Mouse (Mus musculus) heart, embryonic 15.5 days (tissue): ENCODE results near the gene Plxdc2. TPM values are rescaled to one million over a fixed set of nuclear protein-coding genes. Genes with fewer than 3 reads are reported as not detected.

Source experiments
- ATAC-seq: fragments of 200-750 bp; cut with Nextera tagmentation; replicated peaks from 2 replicates; pipeline ENCODE4 v1.8.0; 2017; ENCODE audit warnings: low read depth, moderate TSS enrichment; ENCODE audit not compliant: insufficient number of reproducible peaks, insufficient read depth, low FRiP score
- H3K27ac ChIP-seq: fragments of 300-500 bp; sonication (generic); 2 replicates; pipeline ENCODE4 v1.5.1; 2015; ENCODE audit warnings: mild to moderate bottlenecking, inconsistent platforms
- H3K27me3 ChIP-seq: fragments of 300-500 bp; sonication (generic); 2 replicates; pipeline ENCODE4 v1.6.1; 2015; ENCODE audit warnings: inconsistent platforms
- H3K36me3 ChIP-seq: fragments of 300-500 bp; sonication (generic); 2 replicates; pipeline ENCODE4 v1.6.1; 2015; ENCODE audit warnings: mild to moderate bottlenecking, inconsistent platforms
- H3K4me1 ChIP-seq: fragments of 300-500 bp; sonication (generic); replicated peaks from 2 replicates; pipeline ENCODE4 v1.6.1; 2015; ENCODE audit warnings: inconsistent platforms
- H3K4me2 ChIP-seq: fragments of 300-500 bp; sonication (generic); 2 replicates; pipeline ENCODE4 v1.6.1; 2015; ENCODE audit warnings: inconsistent platforms, mild to moderate bottlenecking, moderate library complexity
- H3K4me3 ChIP-seq: fragments of 300-500 bp; sonication (generic); 2 replicates; pipeline ENCODE4 v1.5.1; 2015; ENCODE audit warnings: mild to moderate bottlenecking, inconsistent platforms
- H3K9ac ChIP-seq: fragments of 300-500 bp; sonication (generic); 2 replicates; pipeline ENCODE4 v1.6.1; 2015; ENCODE audit warnings: mild to moderate bottlenecking, inconsistent platforms
- H3K9me3 ChIP-seq: fragments of 300-500 bp; sonication (generic); replicated peaks from 2 replicates; pipeline ENCODE4 v1.6.1; 2016; ENCODE audit warnings: inconsistent platforms
- WGBS: fragments of 180-500 bp; shearing (Covaris S2); methylation state at CpG from one replicate; pipeline ENCODE4 v1.1.7; 2015; ENCODE audit warnings: mixed read lengths; 5-methylcytosine and 5-hydroxymethylcytosine counted together
- polyA plus RNA-seq: library from polyadenylated mRNA; unstranded; fragments of >200 nt; fragmentation: Nextera tagmentation; extraction: Ambion mirVana; gene quantifications from 2 replicates; pipeline ENCODE4 v1.2.1, GENCODE M21; 2015

The Plxdc2 gene
- polyA plus RNA-seq, 1 experiment from 2014 or later, result 18.2 TPM

DNA sequence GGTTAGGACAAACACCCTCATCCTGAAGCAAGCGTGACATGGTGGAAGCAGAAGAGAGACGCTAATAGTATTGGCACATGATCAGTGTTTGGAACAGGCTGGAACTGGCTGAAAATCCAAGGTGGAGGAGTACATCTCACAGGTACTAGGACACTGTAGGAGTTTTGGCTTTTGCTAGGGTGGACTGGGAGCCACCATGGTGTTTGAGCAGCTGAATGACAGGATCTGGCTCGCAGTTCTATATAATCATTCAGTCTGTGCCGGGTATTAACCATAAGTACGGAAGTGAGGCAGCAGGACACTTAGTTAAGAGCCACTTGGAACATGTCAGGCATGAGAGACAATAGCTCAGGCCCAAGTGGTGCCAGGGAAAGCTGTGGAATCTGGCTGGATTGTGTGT, 82.9 kb downstream of the Plxdc2 start:
- 77% methylated on average over 5 of the region's 5 CpGs for WGBS
- no peak overlapping the region for H3K4me3 ChIP-seq
- no peak overlapping the region for H3K27ac ChIP-seq
- H3K9ac ChIP-seq, result no peak overlapping the region
- 0 out of 2 replicates have a peak, but pooled peaks cover 4% of the 10 kb centered on the region for H3K4me1 ChIP-seq
- no peak for ATAC-seq
- H3K4me2 ChIP-seq, result no peak overlapping the region
- no peaks in the 10 kb centered on the region for H3K36me3 ChIP-seq
- no peaks in the 10 kb centered on the region for H3K9me3 ChIP-seq
- H3K27me3 ChIP-seq, result no peaks in the 10 kb centered on the region

DNA sequence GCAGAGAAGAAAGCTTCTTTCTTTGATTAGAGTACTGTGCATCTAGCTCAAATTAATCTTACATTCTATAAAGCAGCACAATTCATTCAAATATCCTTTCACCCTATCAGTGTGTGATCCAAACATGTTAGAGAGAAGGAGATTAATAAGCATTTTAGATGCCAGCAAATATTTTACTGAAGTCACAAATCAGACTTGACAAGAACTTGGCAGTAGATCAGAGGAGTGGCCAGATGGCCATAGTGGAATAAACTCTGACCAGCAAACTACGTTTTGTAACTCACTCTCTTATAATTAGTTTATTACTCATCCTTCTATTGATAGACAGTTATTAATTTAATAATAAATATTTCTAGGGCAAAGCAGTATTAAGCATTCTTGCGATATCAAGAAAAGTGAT, 86.5 kb downstream of the Plxdc2 start:
- ATAC-seq, result no peak
- Histone ChIP-seq H3K27ac (no peak overlapping the region), H3K9ac (no peak overlapping the region), H3K4me2 (no peak overlapping the region), H3K9me3 (no peaks in the 10 kb centered on the region), H3K4me1 (peaks cover 11% of the 10 kb centered on the region), H3K27me3 (no peaks in the 10 kb centered on the region), H3K4me3 (no peak overlapping the region), H3K36me3 (no peaks in the 10 kb centered on the region)
- WGBS, result 61% methylated on average over 2 of the region's 2 CpGs

DNA sequence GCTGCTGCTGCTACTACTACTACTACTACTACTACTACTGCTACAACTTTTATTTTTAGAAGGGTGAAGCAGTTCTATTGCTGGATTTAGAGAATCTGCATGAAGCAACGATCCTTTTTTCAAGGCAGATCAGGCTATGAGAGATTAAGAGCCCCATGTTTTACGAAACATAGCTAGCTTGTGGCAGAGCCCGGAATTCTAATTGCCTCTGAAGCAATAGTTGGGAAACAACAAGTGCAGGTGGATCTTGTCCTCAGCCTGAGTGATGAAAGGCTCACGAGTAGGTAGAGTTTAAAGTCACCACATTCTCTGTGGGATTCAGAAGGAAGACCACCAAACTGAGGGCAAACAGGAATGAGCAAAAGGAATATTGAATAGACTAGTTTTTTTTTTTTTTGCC, 91.8 kb downstream of the Plxdc2 start:
- H3K27ac ChIP-seq, result no peak overlapping the region
- peaks cover 11% of the 10 kb centered on the region for H3K4me1 ChIP-seq
- H3K9me3 ChIP-seq, result no peaks in the 10 kb centered on the region
- no peaks in the 10 kb centered on the region for H3K36me3 ChIP-seq
- H3K9ac ChIP-seq, result no peak overlapping the region
- 62% methylated on average over 4 of the region's 4 CpGs for WGBS
- H3K4me3 ChIP-seq, result no peak overlapping the region
- no peaks in the 10 kb centered on the region for H3K27me3 ChIP-seq
- ATAC-seq, result no peak
- no peak overlapping the region for H3K4me2 ChIP-seq

GRCm38 (mm10) chr2:16450838-16451665, 94.9 kb downstream of the Plxdc2 start:
- H3K4me2 ChIP-seq, result no peak overlapping the region
- H3K36me3 ChIP-seq, result no peaks in the 10 kb centered on the region
- no peak overlapping the region for H3K9ac ChIP-seq
- no peaks in the 10 kb centered on the region for H3K27me3 ChIP-seq
- H3K27ac ChIP-seq, result no peak overlapping the region
- no peaks in the 10 kb centered on the region for H3K9me3 ChIP-seq
- H3K4me3 ChIP-seq, result no peak overlapping the region
- ATAC-seq, result no peak
- peaks cover 11% of the 10 kb centered on the region for H3K4me1 ChIP-seq
- WGBS, result 75% methylated on average over 7 of the region's 7 CpGs

DNA sequence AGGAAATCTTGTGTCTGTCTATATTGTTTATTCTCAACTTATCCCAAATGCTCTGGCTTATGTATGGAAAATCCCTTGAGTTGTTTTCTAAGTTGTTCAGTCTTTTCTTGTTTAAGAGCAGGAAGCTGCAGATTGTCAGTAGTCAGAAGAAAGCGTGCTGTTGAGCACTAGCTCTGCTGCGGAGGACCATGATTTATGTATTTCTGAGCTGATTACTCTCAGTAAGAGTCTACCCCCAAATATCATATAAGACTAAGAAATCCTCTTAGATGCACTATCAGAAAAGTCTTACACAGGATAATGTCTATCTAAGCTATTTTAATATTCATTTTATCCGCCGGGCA, 95.5 kb downstream of the Plxdc2 start:
- Histone ChIP-seq H3K27me3 (no peaks in the 10 kb centered on the region), H3K4me2 (no peak overlapping the region), H3K4me1 (peaks cover 16% of the 10 kb centered on the region), H3K4me3 (no peak overlapping the region), H3K9ac (no peak overlapping the region), H3K9me3 (no peaks in the 10 kb centered on the region), H3K27ac (no peak overlapping the region), H3K36me3 (no peaks in the 10 kb centered on the region)
- ATAC-seq, result no peak
- WGBS, result 82% methylated on average over 4 of the region's 4 CpGs

- H3K4me1 ChIP-seq, result peaks cover 17% of the 10 kb centered on the region
- 90% methylated on average over 3 of the region's 3 CpGs for WGBS
- no peak overlapping the region for H3K9ac ChIP-seq
- H3K4me3 ChIP-seq, result no peak overlapping the region
- no peak overlapping the region for H3K27ac ChIP-seq
- no peak for ATAC-seq
- no peaks in the 10 kb centered on the region for H3K9me3 ChIP-seq
- H3K27me3 ChIP-seq, result no peaks in the 10 kb centered on the region
- no peak overlapping the region for H3K4me2 ChIP-seq
- no peaks in the 10 kb centered on the region for H3K36me3 ChIP-seq
Observed at GRCm38 (mm10) chr2:16452080-16452479, 96.0 kb downstream of the Plxdc2 start.

DNA sequence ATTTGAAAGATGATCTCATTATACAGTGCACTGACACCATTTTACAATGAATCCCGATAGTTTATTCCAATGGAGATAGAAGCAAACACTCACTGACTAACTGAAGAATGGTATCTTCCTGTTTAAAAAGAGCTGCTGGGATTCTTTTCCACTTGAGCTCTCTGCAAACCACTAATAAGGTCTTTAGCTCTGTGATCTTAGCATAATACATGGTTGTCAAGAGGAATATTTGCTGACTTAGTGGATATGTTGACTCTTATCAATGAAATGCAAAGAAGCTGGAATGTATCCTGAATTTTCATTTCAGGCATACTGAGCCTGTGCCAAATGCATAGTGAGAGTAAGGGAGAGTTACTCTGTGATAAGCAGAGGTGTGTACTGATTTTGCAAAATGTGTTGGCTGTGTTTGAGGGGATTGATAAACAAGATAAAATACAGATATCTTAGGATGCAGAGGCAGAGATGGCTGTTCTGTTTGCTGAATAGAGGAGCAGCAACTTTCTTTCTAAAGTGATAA, 100.2 kb downstream of the Plxdc2 start:
- Histone ChIP-seq H3K4me2 (no peak overlapping the region), H3K36me3 (no peaks in the 10 kb centered on the region), H3K9ac (no peak overlapping the region), H3K27ac (no peak overlapping the region), H3K9me3 (no peaks in the 10 kb centered on the region), H3K4me3 (no peak overlapping the region), H3K4me1 (peaks cover 19% of the 10 kb centered on the region), H3K27me3 (no peaks in the 10 kb centered on the region)
- ATAC-seq, result no peak
- 53% methylated on average over 1 of the region's 1 CpGs for WGBS

GRCm38 (mm10) chr2:16459490-16459889, 103.4 kb downstream of the Plxdc2 start:
- Histone ChIP-seq H3K4me2 (no peak overlapping the region), H3K27ac (peak overlapping the region; percentile 16; the same call in 1 of the 2 replicates), H3K36me3 (no peaks in the 10 kb centered on the region), H3K27me3 (no peaks in the 10 kb centered on the region), H3K4me3 (no peak overlapping the region), H3K9ac (no peak overlapping the region), H3K4me1 (peaks cover 19% of the 10 kb centered on the region), H3K9me3 (no peaks in the 10 kb centered on the region)
- ATAC-seq, result no peak
- WGBS, result 24% methylated on average over 1 of the region's 1 CpGs

GRCm38 (mm10) chr2:16470099-16470498, 114.0 kb downstream of the Plxdc2 start:
- H3K4me3 ChIP-seq, result no peak overlapping the region
- H3K27ac ChIP-seq, result no peak overlapping the region
- H3K9ac ChIP-seq, result no peak overlapping the region
- H3K27me3 ChIP-seq, result no peaks in the 10 kb centered on the region
- H3K36me3 ChIP-seq, result no peaks in the 10 kb centered on the region
- ATAC-seq, result no peak
- no peaks in the 10 kb centered on the region for H3K4me1 ChIP-seq
- no peaks in the 10 kb centered on the region for H3K9me3 ChIP-seq
- 59% methylated on average over 3 of the region's 3 CpGs for WGBS
- no peak overlapping the region for H3K4me2 ChIP-seq

- 78% methylated on average over 2 of the region's 2 CpGs for WGBS
- H3K4me3 ChIP-seq, result no peak overlapping the region
- no peak for ATAC-seq
- H3K27me3 ChIP-seq, result no peaks in the 10 kb centered on the region
- no peak overlapping the region for H3K27ac ChIP-seq
- no peak overlapping the region for H3K9ac ChIP-seq
- no peaks in the 10 kb centered on the region for H3K9me3 ChIP-seq
- no peaks in the 10 kb centered on the region for H3K36me3 ChIP-seq
- no peaks in the 10 kb centered on the region for H3K4me1 ChIP-seq
- no peak overlapping the region for H3K4me2 ChIP-seq
Observed at GRCm38 (mm10) chr2:16483943-16484342, 127.8 kb downstream of the Plxdc2 start.

- H3K4me2 ChIP-seq, result no peak overlapping the region
Observed at GRCm38 (mm10) chr2:16485970-16486369, 129.9 kb downstream of the Plxdc2 start.

DNA sequence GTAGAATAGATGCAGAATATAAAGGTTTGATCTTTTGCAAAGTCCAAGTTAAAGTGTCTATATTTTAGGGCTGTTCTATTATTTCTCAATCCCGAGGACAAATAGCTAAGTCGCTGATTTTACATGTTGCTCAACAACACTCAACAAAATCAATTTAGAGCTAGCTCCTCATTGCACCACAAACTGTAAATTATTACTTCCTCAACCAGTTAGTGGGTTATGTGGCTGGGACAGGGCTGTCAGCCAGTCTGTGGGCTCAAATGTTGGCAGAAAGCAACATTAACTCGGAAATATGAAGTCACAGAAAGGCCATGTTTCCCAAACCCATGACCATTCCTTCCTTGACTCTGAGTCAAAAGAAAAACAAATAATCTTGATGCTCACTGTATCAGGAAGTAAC, 135.1 kb downstream of the Plxdc2 start:
- Histone ChIP-seq H3K27me3 (no peaks in the 10 kb centered on the region), H3K36me3 (no peaks in the 10 kb centered on the region), H3K4me2 (no peak overlapping the region), H3K4me3 (no peak overlapping the region), H3K4me1 (no peaks in the 10 kb centered on the region), H3K9me3 (no peaks in the 10 kb centered on the region), H3K9ac (no peak overlapping the region), H3K27ac (no peak overlapping the region)
- WGBS, result 66% methylated on average over 3 of the region's 3 CpGs
- no peak for ATAC-seq

More at GRCm38 (mm10) chr2:16485970-16486369, 129.9 kb downstream of the Plxdc2 start:
- H3K4me1 ChIP-seq, result no peaks in the 10 kb centered on the region
- no peak overlapping the region for H3K27ac ChIP-seq
- no peak overlapping the region for H3K4me3 ChIP-seq
- no peak for ATAC-seq
- no peaks in the 10 kb centered on the region for H3K9me3 ChIP-seq
- H3K36me3 ChIP-seq, result no peaks in the 10 kb centered on the region
- H3K27me3 ChIP-seq, result no peaks in the 10 kb centered on the region
- no peak overlapping the region for H3K9ac ChIP-seq
- 80% methylated on average over 3 of the region's 3 CpGs for WGBS
